Mouse (Mus musculus) stomach, postnatal 0 days (tissue): Measurements from ENCODE around the gene 1810010H24Rik.

Experiments
- CTCF ChIP-seq: IDR thresholded peaks from 2 replicates; pipeline ENCODE4 v1.5.1; 2016; ENCODE audit warnings: antibody characterized with exemption, low read depth, mild to moderate bottlenecking, moderate library complexity
- EP300 ChIP-seq: optimal IDR thresholded peaks from 2 replicates; pipeline ENCODE3; 2016; ENCODE audit warnings: antibody characterized with exemption

DNA sequence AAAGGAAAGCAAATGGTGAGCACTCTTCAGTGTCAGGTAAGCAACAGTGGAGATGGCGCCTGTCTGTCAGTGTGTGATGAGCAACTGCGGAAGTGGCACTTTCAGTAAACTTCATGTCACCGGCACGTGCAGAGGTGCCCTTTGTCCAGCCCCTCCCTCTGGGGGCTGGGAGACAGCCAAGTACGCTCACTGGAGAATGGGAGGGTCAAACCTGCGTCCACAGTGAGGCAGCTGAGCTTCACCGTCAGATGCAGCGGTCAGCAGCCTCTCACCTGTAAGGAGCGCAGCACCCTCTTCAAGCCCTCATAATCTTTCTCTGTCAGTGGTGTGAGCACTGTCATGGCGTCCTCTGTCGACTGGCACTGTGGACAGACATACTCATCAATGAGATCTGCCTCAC is 17.9 kb downstream of the 1810010H24Rik start:
- TF ChIP-seq CTCF (no peak), EP300 (no peak)
